Mouse (Mus musculus): Measurements from ENCODE around the gene Jade2. TPM values are rescaled to one million over a fixed set of nuclear protein-coding genes. Genes with fewer than 3 reads are reported as not detected.

Gene Jade2
- polyA plus RNA-seq, 1 experiment from 2014 or later, result 1.3 TPM

DNA sequence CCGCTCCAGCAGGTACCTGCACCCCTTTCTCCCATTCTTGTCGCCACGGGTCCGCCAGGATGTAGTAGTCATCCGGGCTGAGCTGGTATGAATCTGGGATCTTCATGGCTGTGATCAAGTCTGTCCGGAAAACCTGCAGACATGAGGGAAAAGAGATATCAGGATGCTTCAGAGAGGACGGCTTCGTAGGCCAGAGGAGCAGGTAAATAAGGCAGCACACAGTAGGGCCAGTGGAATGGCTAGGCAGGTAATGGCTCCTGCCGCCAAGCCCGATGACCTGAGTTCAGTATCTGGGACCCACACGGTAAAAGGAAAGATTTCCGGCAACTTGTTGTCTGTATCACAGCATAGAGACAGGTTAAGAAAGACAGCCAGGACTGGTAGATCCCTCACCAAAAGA, 21.9 kb downstream of the Jade2 start:
- no peaks in the 10 kb centered on the region for H3K4me1 ChIP-seq (replicated peaks; ENCODE audit: control insufficient read depth, insufficient read depth)
- H3K36me3 ChIP-seq (ENCODE audit: control insufficient read depth, insufficient read depth, low read length), result peaks cover 8% of the 10 kb centered on the region; the same call in 1 of the 2 replicates
- H3K4me3 ChIP-seq (ENCODE audit: low read depth, low read length), result no peak overlapping the region
- TF ChIP-seq CTCF (IDR thresholded peaks at IDR 0.05; ENCODE audit: low read depth) (no peak), EP300 (optimal IDR thresholded peaks at IDR 0.05) (no peak)
- 95% methylated on average over 12 of the region's 12 CpGs for WGBS
- H3K27me3 ChIP-seq (ENCODE audit: control insufficient read depth, insufficient read depth, low read length), result no peaks in the 10 kb centered on the region
- no peak for DNase-seq (ENCODE audit: low spot score)
- no peak overlapping the region for H3K9ac ChIP-seq (ENCODE audit: low read length)
- H3K4me2 ChIP-seq (replicated peaks; ENCODE audit: low read depth), result no peak overlapping the region
- H3K9me3 ChIP-seq (ENCODE audit: control insufficient read depth, low read length), result no peaks in the 10 kb centered on the region
- H3K27ac ChIP-seq (replicated peaks), result no peak overlapping the region
- no peak for ATAC-seq (ENCODE audit: low FRiP score, low TSS enrichment)

- Histone ChIP-seq H3K36me3 (ENCODE audit: control insufficient read depth, insufficient read depth, low read length) (peaks cover 15% of the 10 kb centered on the region), H3K4me2 (replicated peaks; ENCODE audit: low read depth) (no peak overlapping the region), H3K9me3 (ENCODE audit: control insufficient read depth, low read length) (no peaks in the 10 kb centered on the region), H3K9ac (ENCODE audit: low read length) (no peak overlapping the region), H3K27ac (replicated peaks) (no peak overlapping the region), H3K27me3 (ENCODE audit: control insufficient read depth, insufficient read depth, low read length) (no peaks in the 10 kb centered on the region), H3K4me1 (replicated peaks; ENCODE audit: control insufficient read depth, insufficient read depth) (no peaks in the 10 kb centered on the region), H3K4me3 (ENCODE audit: low read depth, low read length) (no peak overlapping the region)
- TF ChIP-seq CTCF (IDR thresholded peaks at IDR 0.05; ENCODE audit: low read depth), result no peak
- TF ChIP-seq EP300 (optimal IDR thresholded peaks at IDR 0.05), result no peak
- ATAC-seq (ENCODE audit: low FRiP score, low TSS enrichment) (no peak), DNase-seq (ENCODE audit: low spot score) (no peak)
- 95% methylated on average over 8 of the region's 8 CpGs for WGBS
These were observed 23.4 kb downstream of the Jade2 start for GRCm38 (mm10) chr11:51834067-51834411.

DNA sequence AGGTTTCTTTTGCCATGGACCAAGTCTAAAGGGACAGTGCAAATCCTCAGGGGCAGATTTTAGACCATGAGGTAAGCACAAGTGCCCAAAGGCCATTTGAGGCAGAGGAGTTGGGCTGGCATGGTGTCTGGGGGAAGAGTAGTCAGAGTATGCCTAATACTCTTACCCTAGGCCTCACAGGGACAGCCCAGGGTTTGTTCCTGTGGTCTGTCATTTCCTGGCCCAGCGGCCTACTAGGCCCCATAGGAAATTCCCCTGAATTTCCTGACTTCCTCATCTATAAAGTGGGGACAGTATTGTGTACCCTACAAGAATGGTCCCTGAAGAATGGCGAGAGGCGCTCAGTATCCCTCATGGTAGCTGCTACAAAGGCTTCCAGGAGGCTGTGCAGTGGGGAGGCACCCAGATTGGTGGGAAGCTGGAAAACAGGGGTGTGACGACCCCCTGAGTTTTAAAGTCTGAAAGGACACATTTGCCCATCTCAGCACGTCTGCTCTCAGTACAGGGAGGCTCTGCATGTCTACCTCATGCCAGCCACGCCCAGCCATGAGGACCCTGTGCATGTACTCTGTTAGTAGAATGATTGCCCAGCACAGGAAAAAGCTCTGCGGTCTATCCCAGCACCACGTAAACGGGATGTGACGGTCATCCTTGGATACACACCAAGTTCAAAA, 23.9 kb downstream of the Jade2 start:
- H3K9me3 ChIP-seq (ENCODE audit: control insufficient read depth, low read length), result no peaks in the 10 kb centered on the region

DNA sequence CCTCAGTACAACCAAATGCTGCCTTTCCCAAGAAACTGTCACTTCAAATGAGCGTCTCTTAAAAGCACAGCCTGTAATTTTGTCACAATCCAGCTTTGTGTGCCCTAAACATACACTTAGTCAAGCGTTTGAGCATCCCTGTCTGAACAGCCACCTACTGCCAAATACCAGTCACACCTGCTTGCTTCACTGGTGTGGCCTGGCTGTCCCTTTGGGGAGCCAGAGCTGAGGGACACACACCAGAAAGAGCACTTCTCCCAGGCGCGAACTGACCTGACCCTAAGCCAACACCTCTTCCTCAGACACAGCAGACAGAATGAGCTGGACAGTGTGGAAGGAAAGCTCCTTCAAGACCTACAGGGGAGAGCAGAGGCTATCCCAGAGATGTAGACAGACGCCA, 24.5 kb downstream of the Jade2 start:
- H3K36me3 ChIP-seq (ENCODE audit: control insufficient read depth, insufficient read depth, low read length), result peaks cover 19% of the 10 kb centered on the region
- DNase-seq (ENCODE audit: low spot score), result no peak

More for the DNA sequence above, 23.9 kb downstream of the Jade2 start:
- Histone ChIP-seq H3K9ac (ENCODE audit: low read length) (no peak overlapping the region), H3K27ac (replicated peaks) (no peak overlapping the region), H3K36me3 (ENCODE audit: control insufficient read depth, insufficient read depth, low read length) (peaks cover 18% of the 10 kb centered on the region), H3K4me1 (replicated peaks; ENCODE audit: control insufficient read depth, insufficient read depth) (no peaks in the 10 kb centered on the region), H3K4me2 (replicated peaks; ENCODE audit: low read depth) (no peak overlapping the region), H3K4me3 (ENCODE audit: low read depth, low read length) (no peak overlapping the region), H3K27me3 (ENCODE audit: control insufficient read depth, insufficient read depth, low read length) (no peaks in the 10 kb centered on the region)
- no peak for DNase-seq (ENCODE audit: low spot score)
- ATAC-seq (ENCODE audit: low FRiP score, low TSS enrichment), result no peak
- 85% methylated on average over 10 of the region's 10 CpGs for WGBS
- TF ChIP-seq EP300 (optimal IDR thresholded peaks at IDR 0.05) (no peak), CTCF (IDR thresholded peaks at IDR 0.05; ENCODE audit: low read depth) (no peak)

GRCm38 (mm10) chr11:51831962-51832909, 25.2 kb downstream of the Jade2 start:
- no peaks in the 10 kb centered on the region for H3K27me3 ChIP-seq (ENCODE audit: control insufficient read depth, insufficient read depth, low read length)
- no peak overlapping the region for H3K4me2 ChIP-seq (replicated peaks; ENCODE audit: low read depth)
- H3K9me3 ChIP-seq (ENCODE audit: control insufficient read depth, low read length), result no peaks in the 10 kb centered on the region
- ATAC-seq (ENCODE audit: low FRiP score, low TSS enrichment) (peak; percentile 65), DNase-seq (ENCODE audit: low spot score) (no peak)
- 63% methylated on average over 4 of the region's 4 CpGs for WGBS
- no peaks in the 10 kb centered on the region for H3K4me1 ChIP-seq (replicated peaks; ENCODE audit: control insufficient read depth, insufficient read depth)
- H3K27ac ChIP-seq (replicated peaks), result no peak overlapping the region
- no peak for TF ChIP-seq EP300 (optimal IDR thresholded peaks at IDR 0.05)
- TF ChIP-seq CTCF (IDR thresholded peaks at IDR 0.05; ENCODE audit: low read depth), result no peak
- no peak overlapping the region for H3K9ac ChIP-seq (ENCODE audit: low read length)
- no peak overlapping the region for H3K4me3 ChIP-seq (ENCODE audit: low read depth, low read length)
- H3K36me3 ChIP-seq (ENCODE audit: control insufficient read depth, insufficient read depth, low read length), result peaks cover 17% of the 10 kb centered on the region

More for the DNA sequence above, 24.5 kb downstream of the Jade2 start:
- WGBS, result 76% methylated on average over 5 of the region's 5 CpGs
- no peak for ATAC-seq (ENCODE audit: low FRiP score, low TSS enrichment)
- Histone ChIP-seq H3K27ac (replicated peaks) (no peak overlapping the region), H3K4me3 (ENCODE audit: low read depth, low read length) (no peak overlapping the region), H3K4me2 (replicated peaks; ENCODE audit: low read depth) (no peak overlapping the region), H3K4me1 (replicated peaks; ENCODE audit: control insufficient read depth, insufficient read depth) (no peaks in the 10 kb centered on the region), H3K9ac (ENCODE audit: low read length) (no peak overlapping the region), H3K27me3 (ENCODE audit: control insufficient read depth, insufficient read depth, low read length) (no peaks in the 10 kb centered on the region), H3K9me3 (ENCODE audit: control insufficient read depth, low read length) (no peaks in the 10 kb centered on the region)
- no peak for TF ChIP-seq EP300 (optimal IDR thresholded peaks at IDR 0.05)
- TF ChIP-seq CTCF (IDR thresholded peaks at IDR 0.05; ENCODE audit: low read depth), result no peak

Measured in stomach, postnatal 0 days (tissue).